Mouse (Mus musculus): ENCODE results near the gene Col6a1. TPM values are rescaled to one million over a fixed set of nuclear protein-coding genes. Genes with fewer than 3 reads are reported as not detected.
"Not testable (repeated sequence)": the region's sequence is repeated elsewhere in the genome, so short reads cannot be mapped to it uniquely, and the experiment has no call there.

Gene Col6a1
- 71.5 and 98.6 TPM in 2 replicates for polyA plus RNA-seq (2012; rRNA removed)

GRCm38 (mm10) chr10:76725682-76726285, at the start of gene Col6a1:
Gene Col6a1, minus strand, starts transcription at chr10:76726168.
- WGBS: 23% methylated on average over 9 of the region's 9 CpGs
- no peak for DNase-seq (ENCODE audit: low read depth, low spot score)

- WGBS: 92% methylated on average over 3 of the region's 3 CpGs
Observed at GRCm38 (mm10) chr10:76771624-76772023, 45.7 kb upstream of the Col6a1 start.

GRCm38 (mm10) chr10:76771086-76771485, 45.1 kb upstream of the Col6a1 start:
- no peak for DNase-seq (ENCODE audit: low read depth, low spot score)
- 63% methylated on average over 5 of the region's 5 CpGs for WGBS

More at GRCm38 (mm10) chr10:76771624-76772023, 45.7 kb upstream of the Col6a1 start:
- no peak for DNase-seq (ENCODE audit: low read depth, low spot score)

GRCm38 (mm10) chr10:76769581-76769980, 43.6 kb upstream of the Col6a1 start:
- DNase-seq (ENCODE audit: low read depth, low spot score): no peak
- whole genome bisulfite sequencing: 86% methylated on average over 6 of the region's 6 CpGs

GRCm38 (mm10) chr10:76766196-76766595, 40.2 kb upstream of the Col6a1 start:
- 77% methylated on average over 1 of the region's 1 CpGs for WGBS
- no peak for DNase-seq (ENCODE audit: low read depth, low spot score)

- WGBS: 88% methylated on average over 4 of the region's 4 CpGs
- DNase-seq (ENCODE audit: low read depth, low spot score): no peak
Observed at GRCm38 (mm10) chr10:76764927-76765326, 39.0 kb upstream of the Col6a1 start.

- no peak for DNase-seq (ENCODE audit: low read depth, low spot score)
- 88% methylated on average over 12 of the region's 12 CpGs for WGBS
Observed at GRCm38 (mm10) chr10:76763016-76763415, 37.0 kb upstream of the Col6a1 start.

GRCm38 (mm10) chr10:76762411-76762810, 36.4 kb upstream of the Col6a1 start:
- no peak for DNase-seq (ENCODE audit: low read depth, low spot score)

GRCm38 (mm10) chr10:76759878-76760277, 33.9 kb upstream of the Col6a1 start:
- no peak for DNase-seq (ENCODE audit: low read depth, low spot score)
- 83% methylated on average over 5 of the region's 5 CpGs for WGBS

More at GRCm38 (mm10) chr10:76762411-76762810, 36.4 kb upstream of the Col6a1 start:
- 64% methylated on average over 7 of the region's 7 CpGs for WGBS

- no peak for DNase-seq (ENCODE audit: low read depth, low spot score)
Observed at GRCm38 (mm10) chr10:76753640-76754039, 27.7 kb upstream of the Col6a1 start.

GRCm38 (mm10) chr10:76744267-76744666, 18.3 kb upstream of the Col6a1 start:
- not testable (repeated sequence) for DNase-seq (ENCODE audit: low read depth, low spot score)
- 31% methylated on average over 11 of the region's 11 CpGs for WGBS

More at GRCm38 (mm10) chr10:76753640-76754039, 27.7 kb upstream of the Col6a1 start:
- WGBS: 86% methylated on average over 3 of the region's 3 CpGs

GRCm38 (mm10) chr10:76736764-76737163, 10.8 kb upstream of the Col6a1 start:
- WGBS: 65% methylated on average over 8 of the region's 8 CpGs
- no peak for DNase-seq (ENCODE audit: low read depth, low spot score)

GRCm38 (mm10) chr10:76734979-76735378, 9.0 kb upstream of the Col6a1 start:
- peak; percentile 39 for DNase-seq (ENCODE audit: low read depth, low spot score)

GRCm38 (mm10) chr10:76733677-76734068, 7.7 kb upstream of the Col6a1 start:
- DNase-seq (ENCODE audit: low read depth, low spot score): no peak
- 39% methylated on average over 3 of the region's 3 CpGs for WGBS

More at GRCm38 (mm10) chr10:76734979-76735378, 9.0 kb upstream of the Col6a1 start:
- WGBS: 2% methylated on average over 4 of the region's 4 CpGs

GRCm38 (mm10) chr10:76732881-76733676, 7.1 kb upstream of the Col6a1 start:
- no peak for DNase-seq (ENCODE audit: low read depth, low spot score)
- 13% methylated on average over 17 of the region's 17 CpGs for WGBS

GRCm38 (mm10) chr10:76732391-76732790, 6.4 kb upstream of the Col6a1 start:
- 57% methylated on average over 6 of the region's 6 CpGs for WGBS
- no peak for DNase-seq (ENCODE audit: low read depth, low spot score)

- 57% methylated on average over 20 of the region's 20 CpGs for WGBS
- no peak for DNase-seq (ENCODE audit: low read depth, low spot score)
Observed at GRCm38 (mm10) chr10:76731621-76732239, 5.8 kb upstream of the Col6a1 start.

GRCm38 (mm10) chr10:76729631-76730620, 4.0 kb upstream of the Col6a1 start:
- no peak for DNase-seq (ENCODE audit: low read depth, low spot score)
- 70% methylated on average over 19 of the region's 19 CpGs for WGBS

- no peak for DNase-seq (ENCODE audit: low read depth, low spot score)
- 25% methylated on average over 11 of the region's 11 CpGs for WGBS
Observed at GRCm38 (mm10) chr10:76728369-76728768, 2.4 kb upstream of the Col6a1 start.

Data from large intestine, adult 2 months (tissue).